In the genomic region with DNA sequence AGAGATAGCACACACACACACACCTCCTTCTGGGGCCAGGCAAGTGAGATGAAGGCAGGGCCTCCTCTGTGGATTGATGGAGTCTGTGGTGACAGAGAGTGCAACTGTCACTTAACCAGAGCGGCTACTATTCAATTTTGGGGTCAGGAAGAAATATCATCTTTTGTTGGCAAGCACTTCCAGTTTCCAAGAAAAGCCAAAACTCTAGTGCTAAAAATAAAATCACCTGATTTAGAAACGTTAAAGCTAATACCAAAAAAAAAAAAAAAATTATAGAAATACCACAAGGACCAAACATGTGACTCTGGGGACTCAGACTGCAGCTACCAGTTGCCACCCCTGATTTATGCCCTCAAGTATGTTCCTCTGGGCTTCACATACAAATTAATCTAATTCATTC, we compare ENCODE assay signal across 20 mouse cellular contexts. TPM values are rescaled to one million over a fixed set of nuclear protein-coding genes. Genes with fewer than 3 reads are reported as not detected.
DNase-seq lines count a peak whose midpoint lies in the region; ATAC-seq and TF ChIP-seq lines count a peak whose summit lies in the region.
"Had no signal": no experiment of that assay in that cellular context is flagged by ENCODE, and none has a peak within 500 bp of the region (broad histone marks: within the 10 kb centered on the region; RNA-seq: fewer than 3 reads in every experiment).

No protein-coding gene starts in this region.

- H3K27me3 ChIP-seq in heart, embryonic 10.5 days (ENCODE audit: insufficient read depth, poor library complexity, severe bottlenecking): no peaks in the 10 kb centered on the region
- H3K27me3 ChIP-seq in spleen, adult 2 months (ENCODE audit: control insufficient read depth, insufficient read depth, low read length): no peaks in the 10 kb centered on the region
- H3K27me3 ChIP-seq in liver, postnatal 0 days (ENCODE audit: insufficient read depth, low read length): no peaks in the 10 kb centered on the region
- H3K27me3 ChIP-seq in kidney, embryonic 15.5 days: no peaks in the 10 kb centered on the region
- H3K27me3 ChIP-seq: embryonic facial prominence, embryonic 12.5 days; forebrain, embryonic 12.5 days; heart, embryonic 15.5 days; hindbrain, embryonic 15.5 days had no signal

- H3K36me3 ChIP-seq in heart, embryonic 10.5 days: no peaks in the 10 kb centered on the region
- no peaks in the 10 kb centered on the region for H3K36me3 ChIP-seq in spleen, adult 2 months (ENCODE audit: control insufficient read depth, insufficient read depth, low read length)
- no peaks in the 10 kb centered on the region for H3K36me3 ChIP-seq in liver, postnatal 0 days (replicated peaks; ENCODE audit: insufficient read depth, low read length)
- H3K36me3 ChIP-seq in kidney, embryonic 15.5 days: no peaks in the 10 kb centered on the region
- H3K36me3 ChIP-seq: embryonic facial prominence, embryonic 12.5 days; forebrain, embryonic 12.5 days; G1E; heart, embryonic 15.5 days; hindbrain, embryonic 15.5 days had no signal

- H3K9ac ChIP-seq in liver, postnatal 0 days (replicated peaks): no peak overlapping the region
- H3K9ac ChIP-seq in kidney, embryonic 15.5 days: no peak overlapping the region
- H3K9ac ChIP-seq: embryonic facial prominence, embryonic 12.5 days; forebrain, embryonic 12.5 days; heart, embryonic 15.5 days; hindbrain, embryonic 15.5 days had no signal

- no peak overlapping the region for H3K4me3 ChIP-seq in heart, embryonic 10.5 days
- no peak overlapping the region for H3K4me3 ChIP-seq in spleen, adult 2 months (ENCODE audit: extremely low read depth, insufficient read depth, insufficient read length)
- no peak overlapping the region for H3K4me3 ChIP-seq in liver, postnatal 0 days (ENCODE audit: low read depth, low read length)
- no peak overlapping the region for H3K4me3 ChIP-seq in kidney, embryonic 15.5 days (replicated peaks)
- H3K4me3 ChIP-seq: embryonic facial prominence, embryonic 12.5 days; forebrain, embryonic 12.5 days; heart, embryonic 15.5 days; hindbrain, embryonic 15.5 days had no signal

- intact Hi-C loops in heart, postnatal 25 days (cut with DNase I): no loop called here

- H3K4me2 ChIP-seq in liver, postnatal 0 days (ENCODE audit: low read depth, low read length): no peak overlapping the region
- H3K4me2 ChIP-seq in kidney, embryonic 15.5 days: no peak overlapping the region
- H3K4me2 ChIP-seq: embryonic facial prominence, embryonic 12.5 days; forebrain, embryonic 12.5 days; heart, embryonic 11.5 days; heart, embryonic 15.5 days; hindbrain, embryonic 15.5 days had no signal

- no peaks in the 10 kb centered on the region for H3K9me3 ChIP-seq in heart, embryonic 10.5 days
- no peaks in the 10 kb centered on the region for H3K9me3 ChIP-seq in liver, postnatal 0 days (ENCODE audit: low read length)
- no peaks in the 10 kb centered on the region for H3K9me3 ChIP-seq in kidney, embryonic 15.5 days (replicated peaks)
- H3K9me3 ChIP-seq: embryonic facial prominence, embryonic 12.5 days; forebrain, embryonic 12.5 days; G1E; heart, embryonic 15.5 days; hindbrain, embryonic 15.5 days had no signal

- 71% methylated on average over 2 of the region's 2 CpGs for WGBS in heart, embryonic 10.5 days
- whole genome bisulfite sequencing in spleen, adult 2 months: 29% methylated on average over 2 of the region's 2 CpGs
- WGBS in liver, postnatal 0 days (ENCODE audit: insufficient replicate concordance): 38% methylated on average over 2 of the region's 2 CpGs
- 62% methylated on average over 2 of the region's 2 CpGs for WGBS in kidney, embryonic 15.5 days

- ATAC-seq in common myeloid progenitor, adult 5-6 weeks (replicated peaks; ENCODE audit: low read depth, poor library complexity, severe bottlenecking): 0 out of 2 replicates have a peak, but pooled peaks have one; percentile 6
- no peak for ATAC-seq in liver, postnatal 0 days
- ATAC-seq in kidney, embryonic 15.5 days (replicated peaks; ENCODE audit: low FRiP score): no peak
- ATAC-seq: forebrain, embryonic 16.5 days had no signal

- no peak for TF ChIP-seq EP300 in liver, postnatal 0 days (IDR thresholded peaks at IDR 0.05; ENCODE audit: low read depth)

- H3K4me1 ChIP-seq in heart, embryonic 10.5 days: peaks cover 33% of the 10 kb centered on the region
- H3K4me1 ChIP-seq in spleen, adult 2 months (ENCODE audit: control insufficient read depth, insufficient read depth, insufficient read length): peaks cover 23% of the 10 kb centered on the region; the same call in 1 of the 2 replicates
- H3K4me1 ChIP-seq in liver, postnatal 0 days (ENCODE audit: insufficient read depth): peaks cover 23% of the 10 kb centered on the region
- peaks cover 26% of the 10 kb centered on the region for H3K4me1 ChIP-seq in kidney, embryonic 15.5 days
- H3K4me1 ChIP-seq: embryonic facial prominence, embryonic 12.5 days; forebrain, embryonic 12.5 days; hindbrain, embryonic 15.5 days had no signal

- no peak for DNase-seq in heart, embryonic 10.5 days (ENCODE audit: low spot score)
- DNase-seq in heart, postnatal 25 days (ENCODE audit: low spot score): no peak
- no peak for DNase-seq in spleen, adult 2 months (ENCODE audit: low read depth in 1 of 2, low spot score in 2 of 2)
- no peak for DNase-seq in spleen, postnatal 10 days (ENCODE audit: low spot score in 2 of 2)
- no peak for DNase-seq in liver, postnatal 0 days
- DNase-seq in B cell, adult 2 months: no peak
- DNase-seq: cerebellum, adult 11 months; cerebellum, adult 8-10 months; cerebellum, postnatal 14 days; heart, adult 18-20 months; heart, postnatal 14 days had no signal

- no peak for TF ChIP-seq CTCF in spleen, adult 2 months (IDR thresholded peaks at IDR 0.05; ENCODE audit: extremely low read depth, insufficient read depth, insufficient read length, insufficient replicate concordance)
- TF ChIP-seq CTCF in liver, postnatal 0 days (IDR thresholded peaks at IDR 0.05; ENCODE audit: low read depth): no peak

- TF ChIP-seq POLR2A in spleen, adult 2 months (IDR thresholded peaks at IDR 0.05; ENCODE audit: low read depth, low read length): no peak

- peak overlapping the region; percentile 0; the same call in 1 of the 2 replicates for H3K27ac ChIP-seq in heart, embryonic 10.5 days
- H3K27ac ChIP-seq in spleen, adult 2 months (ENCODE audit: insufficient read depth, low read length): peak overlapping the region; percentile 56
- H3K27ac ChIP-seq in liver, postnatal 0 days (ENCODE audit: low read depth): 0 out of 2 replicates have a peak overlapping the region, but pooled peaks have one; percentile 36
- no peak overlapping the region for H3K27ac ChIP-seq in kidney, embryonic 15.5 days
- H3K27ac ChIP-seq: embryonic facial prominence, embryonic 12.5 days; forebrain, embryonic 12.5 days; heart, embryonic 15.5 days; hindbrain, embryonic 15.5 days had no signal

RNA-seq across cellular contexts. Expression of a gene that starts 26.7 kb away (rescaled TPM):
- 5.1 and 6.5 TPM in 2 replicates for polyA plus RNA-seq in heart, embryonic 10.5 days (2016; fragmentation: Nextera tagmentation; extraction: Ambion mirVana)
- 10 to 100 TPM; 10.6 to 16.1 TPM for total RNA-seq in heart, postnatal 25 days (2021)
- 10.9 and 11.6 TPM in 2 replicates for polyA plus RNA-seq in spleen, adult 2 months (2012; rRNA removed)
- total RNA-seq in common myeloid progenitor, adult 5-6 weeks (2017): 3.4 and 7.0 TPM in 2 replicates
- 5.3 and 8.4 TPM in 2 replicates for polyA plus RNA-seq in liver, postnatal 0 days (2015; fragmentation: Nextera tagmentation; extraction: Ambion mirVana)
- 11.1 and 15.8 TPM in 2 replicates for polyA plus RNA-seq in kidney, embryonic 15.5 days (2015; fragmentation: Nextera tagmentation; extraction: Ambion mirVana)
